Mouse (Mus musculus) ZHBTc4 (cell line): ENCODE data around the gene Lrpprc.
"Not testable (repeated sequence)": the region's sequence is repeated elsewhere in the genome, so short reads cannot be mapped to it uniquely, and the experiment has no call there.

Experiments
- DNase-seq: peaks from one replicate; pipeline ENCODE4 v3.0.0-alpha.2; 2011; ENCODE audit warnings: low read depth, low spot score

Lrpprc gene

DNA sequence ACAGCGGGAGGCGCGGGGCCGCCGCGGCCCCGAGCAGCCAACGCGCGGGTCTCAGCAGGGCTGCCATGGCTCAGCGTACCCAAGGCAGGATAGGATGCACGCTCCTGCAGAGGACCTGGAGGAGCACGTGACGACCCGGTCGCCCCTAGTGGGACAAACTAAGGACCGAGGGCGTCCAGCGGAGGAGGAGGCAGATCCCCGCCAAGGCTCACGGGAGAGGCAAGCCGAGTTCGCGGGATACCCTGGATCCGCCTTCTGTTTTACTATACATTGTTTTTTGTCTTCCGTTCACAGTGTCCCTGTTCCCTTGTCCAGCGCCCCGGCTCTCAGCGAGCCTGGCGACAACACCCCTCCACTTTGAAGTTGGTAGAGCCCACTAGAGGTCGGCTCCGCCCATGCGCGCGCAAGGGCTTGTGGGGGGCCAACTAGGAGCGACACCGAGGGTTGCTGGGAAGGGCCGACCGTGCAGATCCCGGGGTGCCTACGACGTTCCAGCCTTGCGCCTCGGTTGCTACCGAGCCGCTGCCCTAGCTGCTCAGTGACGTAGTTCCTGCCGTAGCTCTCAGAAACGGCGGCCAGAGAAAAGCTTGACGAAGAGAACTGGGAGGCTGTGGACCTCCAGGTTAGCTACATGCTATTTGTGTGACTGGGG lies at the start of gene Lrpprc:
TSS of gene Lrpprc (minus strand) at position 343 of the 652 bp plus-strand sequence.
- peak; percentile 93 for DNase-seq

- DNase-seq: peak; percentile 62
These were observed 47.2 kb upstream of the Lrpprc start for GRCm38 (mm10) chr17:84837780-84838179.

DNA sequence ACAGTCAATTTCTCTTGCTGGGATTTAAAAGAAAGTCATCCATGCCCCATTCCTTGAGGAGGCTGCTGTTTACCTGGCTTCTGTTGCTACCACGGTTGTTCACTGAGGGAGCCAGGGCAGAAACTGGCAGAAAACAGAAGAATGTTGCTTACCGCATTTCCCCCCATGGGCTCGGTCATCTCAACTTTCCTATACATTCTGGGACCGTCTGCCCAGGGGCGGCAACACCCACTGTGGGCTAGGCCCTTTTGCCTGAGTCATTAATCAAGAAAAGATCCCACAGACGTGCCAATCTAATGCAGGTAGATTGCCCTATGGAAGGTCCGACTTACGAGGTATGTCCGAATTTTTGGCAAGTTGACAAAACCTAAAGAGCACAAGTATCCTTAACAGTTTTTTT lies 44.7 kb upstream of the Lrpprc start:
- DNase-seq: no peak

DNA sequence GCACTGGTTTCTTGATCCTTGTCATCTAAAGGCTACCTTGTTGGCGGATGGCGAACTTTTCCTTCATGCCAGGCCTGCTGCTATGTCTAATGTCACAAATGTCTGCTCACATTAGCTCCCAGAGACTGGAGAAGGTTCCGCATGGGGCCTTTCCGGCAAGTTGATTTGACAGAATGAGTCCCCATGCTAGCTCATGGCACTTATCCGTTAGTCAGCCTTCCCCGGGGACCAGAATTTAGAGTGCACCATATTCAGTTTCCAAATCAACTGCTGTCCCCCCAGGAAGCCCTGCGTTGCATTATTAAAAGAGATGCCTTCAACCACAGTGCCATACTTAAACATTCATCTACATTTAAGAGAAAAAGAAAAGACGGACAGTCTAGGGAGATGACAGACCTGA lies 41.8 kb upstream of the Lrpprc start:
- DNase-seq: no peak

DNA sequence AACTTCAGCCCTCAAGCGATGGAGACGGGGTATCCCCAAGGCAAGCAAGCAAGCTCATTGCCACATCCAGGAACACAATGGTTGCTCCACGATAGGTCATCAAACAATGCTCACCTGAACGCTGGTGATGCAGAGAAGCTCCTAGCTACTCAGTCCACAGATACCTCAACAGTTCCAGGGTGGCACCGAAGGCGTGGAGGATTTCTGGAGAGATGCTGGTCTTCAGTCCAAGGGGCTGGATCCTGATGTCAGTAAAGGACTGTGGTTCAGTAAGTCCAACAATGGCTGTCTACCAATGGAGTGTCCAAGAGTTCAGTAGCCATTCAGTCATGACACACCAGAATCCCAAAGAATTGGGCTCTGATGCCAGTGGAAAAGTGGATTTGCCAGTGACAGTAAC lies 37.7 kb upstream of the Lrpprc start:
- DNase-seq: no peak

GRCm38 (mm10) chr17:84820603-84821002 lies 30.0 kb upstream of the Lrpprc start:
- DNase-seq: peak; percentile 44

GRCm38 (mm10) chr17:84818390-84818789 lies 27.8 kb upstream of the Lrpprc start:
- DNase-seq: no peak

- DNase-seq: no peak
These were observed 25.4 kb upstream of the Lrpprc start for GRCm38 (mm10) chr17:84816014-84816461.

DNA sequence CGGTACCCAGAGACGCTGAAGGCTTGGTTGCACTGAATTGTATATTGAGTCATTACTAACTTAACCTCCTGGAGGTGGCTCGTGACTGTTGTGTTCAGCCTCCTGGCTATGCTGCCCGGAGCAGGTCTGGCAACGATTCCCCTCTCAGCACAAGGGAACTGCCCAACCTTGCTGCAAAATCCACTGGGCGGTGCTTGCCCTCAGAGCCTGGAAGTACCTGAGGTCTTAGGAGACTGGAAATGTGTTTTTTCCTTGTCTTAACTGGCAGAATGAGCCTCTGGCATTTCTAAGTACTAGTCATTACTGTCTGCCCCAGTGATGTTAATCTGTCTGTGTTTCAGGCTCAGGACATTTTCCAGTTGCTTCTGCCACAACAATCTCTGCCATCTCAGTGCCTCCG lies 24.3 kb upstream of the Lrpprc start:
- DNase-seq: no peak

DNA sequence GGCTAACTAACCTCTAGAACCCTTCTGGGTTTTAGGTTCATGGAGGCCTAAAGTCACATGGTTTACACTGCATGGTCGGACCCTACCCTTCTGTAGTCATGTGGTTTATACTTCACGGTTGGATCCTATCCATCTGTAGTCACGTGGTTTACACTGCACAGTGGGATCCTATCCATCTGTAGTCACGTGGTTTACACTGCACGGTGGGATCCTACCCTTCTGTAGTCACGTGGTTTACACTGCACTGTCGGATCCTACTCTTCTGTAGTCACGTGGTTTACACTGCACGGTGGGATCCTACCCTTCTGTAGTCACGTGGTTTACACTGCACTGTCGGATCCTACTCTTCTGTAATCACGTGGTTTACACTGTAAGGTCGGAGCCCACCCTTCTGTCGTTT lies 23.6 kb upstream of the Lrpprc start:
- DNase-seq: not testable (repeated sequence)

DNA sequence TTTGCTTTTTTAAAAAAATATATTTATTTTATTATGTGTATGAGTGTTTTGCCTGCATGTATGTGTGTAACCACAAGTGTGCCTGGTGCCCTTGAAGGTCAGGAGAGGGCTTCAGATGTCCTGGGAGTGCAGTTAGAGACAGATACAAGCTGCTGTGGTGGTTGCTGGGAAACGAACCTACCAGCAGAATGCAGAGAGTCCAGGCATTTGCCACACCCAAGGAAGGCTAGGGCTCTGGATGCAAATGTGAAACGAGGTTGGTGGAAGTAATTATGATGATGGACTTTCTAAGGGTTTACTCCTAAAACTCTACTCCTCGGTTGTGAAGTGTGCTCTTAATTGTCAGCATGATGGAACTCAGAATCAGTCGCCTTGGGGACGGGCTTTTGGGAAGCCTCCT lies 1.4 kb upstream of the Lrpprc start:
- DNase-seq: peak; percentile 12

- no peak for DNase-seq
These were observed 567 bp upstream of the Lrpprc start for GRCm38 (mm10) chr17:84791156-84791555.

DNA sequence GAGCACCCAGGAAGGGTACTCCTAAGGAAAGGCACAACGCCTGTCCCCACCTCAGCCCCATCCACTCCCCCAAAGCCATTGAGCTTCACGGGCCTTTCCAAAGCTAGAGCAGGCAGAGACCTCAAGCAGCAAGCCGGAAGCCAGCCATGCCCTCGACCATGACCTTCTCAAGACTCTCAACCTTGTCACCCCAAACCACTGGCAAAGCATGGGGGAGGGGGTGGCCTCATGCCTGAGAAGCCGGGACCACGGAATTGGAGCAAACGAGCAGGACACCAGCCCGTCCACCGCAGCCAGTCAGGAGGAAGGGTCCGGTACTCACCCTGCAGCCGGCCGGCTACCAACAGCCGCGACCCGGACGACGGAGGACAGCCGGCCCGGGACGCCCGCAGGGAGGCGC lies 546 bp downstream of the Lrpprc start:
- DNase-seq: peak; percentile 18

GRCm38 (mm10) chr17:84788376-84789125 lies 2.0 kb downstream of the Lrpprc start:
- no peak for DNase-seq

GRCm38 (mm10) chr17:84787477-84787876 lies 3.1 kb downstream of the Lrpprc start:
- DNase-seq: no peak

- no peak for DNase-seq
These were observed 3.7 kb downstream of the Lrpprc start for GRCm38 (mm10) chr17:84786911-84787310.

DNA sequence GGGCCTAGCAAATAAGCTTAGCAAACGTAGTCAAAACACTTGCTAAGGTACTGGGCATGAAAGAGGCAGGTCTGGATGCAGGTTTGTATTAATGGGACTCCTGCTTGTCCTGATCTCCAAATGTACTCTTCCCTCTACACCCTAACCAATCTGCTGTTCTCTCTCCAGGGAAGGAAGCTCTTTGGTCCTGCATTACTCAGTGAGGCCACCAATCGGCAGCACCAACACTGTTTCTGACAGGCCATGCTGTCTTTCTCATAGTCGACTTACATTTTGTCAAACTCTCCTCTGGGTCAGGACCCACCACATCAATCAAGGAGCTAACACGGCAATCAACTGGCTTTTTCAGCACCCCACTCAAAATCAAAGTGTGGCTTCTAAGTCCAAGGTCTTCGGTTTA lies 5.4 kb downstream of the Lrpprc start:
- peak; percentile 47 for DNase-seq

DNA sequence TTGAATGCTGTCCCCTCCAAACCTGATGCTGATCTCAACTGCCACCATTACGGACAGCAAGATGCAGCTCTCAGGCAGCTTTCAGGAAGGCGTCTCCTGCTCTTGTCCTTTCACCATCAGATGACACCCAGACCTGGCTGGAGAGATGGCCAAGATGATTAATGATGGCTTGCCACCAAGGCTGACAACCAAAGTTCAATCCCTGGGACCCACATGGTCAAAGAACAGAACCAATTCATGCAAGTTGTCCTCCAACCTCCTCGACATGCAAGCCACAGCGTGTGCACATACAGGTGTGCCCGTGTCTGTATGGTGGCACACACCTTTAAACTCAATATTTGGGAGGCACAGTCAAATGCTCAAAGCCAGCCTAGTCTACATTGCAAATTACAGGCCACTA lies 7.1 kb downstream of the Lrpprc start:
- no peak for DNase-seq

- no peak for DNase-seq
These were observed 10.3 kb downstream of the Lrpprc start for GRCm38 (mm10) chr17:84780321-84780720.

DNA sequence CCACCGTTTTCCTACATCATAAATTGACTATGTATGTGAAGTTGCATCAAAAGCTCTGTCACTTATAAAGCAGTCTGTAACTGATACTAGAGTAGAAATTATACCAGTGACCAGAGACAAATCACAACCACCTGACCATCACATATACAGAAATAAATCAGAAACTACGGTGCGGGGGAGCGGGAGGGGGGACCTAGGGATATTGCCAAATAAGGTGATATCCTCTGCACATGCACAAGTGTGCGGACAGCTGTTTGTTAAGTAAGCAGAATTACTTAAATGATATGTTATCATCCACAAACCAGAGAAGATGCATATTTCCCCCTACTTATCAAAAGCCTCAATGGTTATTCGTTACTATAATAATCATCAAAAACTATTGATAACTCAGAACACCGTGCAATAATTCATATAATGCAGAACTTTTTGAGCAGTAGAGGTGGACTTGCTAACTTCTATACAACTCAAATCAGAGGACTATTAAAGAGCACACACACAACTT lies 12.1 kb downstream of the Lrpprc start:
- DNase-seq: no peak

- no peak for DNase-seq
These were observed 14.1 kb downstream of the Lrpprc start for GRCm38 (mm10) chr17:84776362-84777000.

- DNase-seq: no peak
These were observed 15.3 kb downstream of the Lrpprc start for GRCm38 (mm10) chr17:84775291-84775690.

- no peak for DNase-seq
These were observed 18.7 kb downstream of the Lrpprc start for GRCm38 (mm10) chr17:84771882-84772281.
